Mouse (Mus musculus): Measurements from ENCODE around the gene Zbtb20.

Zbtb20 gene

DNA sequence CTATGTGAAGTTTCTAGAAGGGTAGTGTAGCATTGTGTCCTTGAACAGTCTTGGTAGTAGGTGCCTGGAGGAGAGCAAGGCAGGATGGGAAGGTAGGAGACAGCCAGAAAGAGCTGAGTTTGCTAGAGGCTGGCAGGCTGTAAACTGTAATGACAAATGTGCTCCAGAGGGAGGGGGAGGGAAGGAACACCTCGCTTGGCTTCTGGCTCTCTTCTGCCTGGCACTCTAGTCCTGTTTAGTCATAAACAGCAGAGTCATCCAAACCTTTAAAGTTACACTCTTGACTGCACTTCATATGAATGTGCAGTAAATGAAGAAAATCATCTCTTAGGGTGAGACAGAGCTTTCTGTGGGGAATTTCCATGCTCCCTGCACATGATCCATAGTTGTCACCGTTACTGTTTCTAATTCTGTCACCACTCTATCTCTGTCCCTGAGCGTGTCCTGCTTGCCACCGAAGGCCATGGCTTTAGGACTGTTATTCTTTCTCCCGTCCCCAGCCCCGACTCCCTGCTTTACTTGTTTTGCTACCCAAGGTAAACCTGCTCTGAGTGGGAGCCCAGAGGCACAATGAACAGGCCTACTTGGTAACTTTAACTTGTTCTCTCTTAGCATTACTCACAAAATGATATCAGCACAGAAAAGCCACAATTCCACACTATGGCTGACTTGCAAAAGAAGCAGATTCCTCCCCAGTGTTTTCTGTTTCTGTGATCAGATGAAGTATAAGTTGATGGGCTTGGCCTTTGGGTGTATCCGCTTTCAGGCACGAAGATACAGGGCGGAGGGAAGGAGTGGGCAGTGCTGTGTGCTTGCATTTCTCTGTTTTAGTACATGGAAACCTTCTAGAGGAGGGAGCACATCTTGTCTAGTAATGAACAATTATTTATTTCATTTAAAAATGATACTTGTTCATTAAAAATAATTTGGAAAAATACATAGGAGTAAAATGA lies 427.8 kb downstream of the Zbtb20 start:
- peak; percentile 21 for DNase-seq (ENCODE audit: low spot score)

DNA sequence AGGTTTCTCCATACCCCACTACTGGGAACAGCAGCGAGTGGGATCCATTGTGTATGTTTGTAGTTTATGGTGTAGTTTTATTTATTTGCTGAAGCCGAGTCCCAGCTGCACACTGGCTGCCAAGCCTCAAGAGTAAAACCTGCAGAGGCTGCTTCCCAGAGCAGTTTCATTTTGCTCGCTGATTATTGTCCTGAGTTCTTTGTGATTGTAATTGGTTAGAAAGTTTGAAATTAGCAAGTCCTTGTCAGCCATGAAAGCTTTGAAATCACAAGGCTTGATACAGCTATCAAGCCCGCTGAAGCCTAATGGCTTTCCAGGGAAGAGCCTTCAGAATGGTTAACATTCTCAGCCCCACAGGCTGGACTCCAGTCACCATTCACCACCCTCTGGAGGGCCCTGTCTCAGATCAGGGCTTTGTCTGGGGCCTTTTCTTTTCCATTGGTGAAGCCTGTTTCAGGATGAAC lies 434.3 kb downstream of the Zbtb20 start:
- no peak for DNase-seq (ENCODE audit: low spot score)

DNA sequence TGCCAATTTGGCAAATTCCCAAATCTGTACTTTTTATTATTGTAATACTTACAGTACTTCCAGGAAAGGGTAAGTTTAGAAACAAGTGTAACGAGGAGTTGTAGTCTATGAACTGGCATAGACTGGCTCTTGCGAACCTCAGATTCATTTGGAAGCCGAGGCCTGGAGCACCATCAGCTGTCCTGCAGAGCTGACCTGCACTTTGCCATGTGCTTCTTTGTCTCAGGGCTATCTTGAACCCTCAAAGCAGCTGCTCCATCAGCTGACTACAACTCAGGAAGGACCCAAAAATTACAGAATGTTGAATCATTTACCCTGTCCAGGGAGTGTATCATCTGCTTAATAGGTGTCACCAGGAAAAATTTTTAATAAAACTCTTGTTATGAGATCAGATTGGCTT lies 448.3 kb downstream of the Zbtb20 start:
- DNase-seq (ENCODE audit: low spot score), result no peak

DNA sequence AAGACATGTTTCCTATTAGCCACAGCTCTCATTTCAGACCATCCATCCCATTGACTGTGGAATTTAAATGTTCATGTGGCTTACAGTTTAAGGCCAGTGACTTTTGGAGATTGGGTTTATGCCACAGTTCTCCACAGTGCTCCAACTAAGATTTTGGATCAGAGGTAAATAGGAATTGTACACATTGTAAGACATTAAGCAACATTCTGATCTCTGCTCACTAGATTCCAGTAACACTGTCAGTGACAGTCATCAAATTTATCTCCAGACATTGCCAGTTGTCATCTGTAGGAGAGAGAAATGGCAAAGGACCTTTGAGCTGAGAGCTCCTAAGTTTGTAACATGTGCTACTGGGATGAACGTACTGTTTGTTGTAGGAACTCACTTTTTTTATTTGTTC lies 452.5 kb downstream of the Zbtb20 start:
- no peak for DNase-seq (ENCODE audit: low spot score)

DNA sequence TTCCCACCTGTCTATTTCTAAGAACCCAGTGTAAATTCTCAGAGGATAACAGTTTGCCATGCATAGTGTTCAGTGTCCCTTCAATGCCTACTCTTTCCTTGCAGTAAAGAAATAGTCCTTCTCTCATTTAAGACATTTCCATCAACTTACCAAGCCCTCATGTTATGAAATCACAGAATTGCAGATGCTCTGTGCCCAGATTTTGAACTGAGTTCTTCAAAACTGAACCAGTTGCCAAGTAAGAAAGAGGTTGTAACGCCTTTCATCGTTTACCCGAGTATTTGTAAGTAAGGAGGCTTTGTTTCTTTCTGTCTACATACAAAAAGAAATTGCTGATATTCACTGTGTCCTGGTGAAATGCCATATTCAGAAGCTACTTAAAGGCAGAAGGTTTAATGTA lies 454.5 kb downstream of the Zbtb20 start:
- no peak for DNase-seq (ENCODE audit: low spot score)

DNA sequence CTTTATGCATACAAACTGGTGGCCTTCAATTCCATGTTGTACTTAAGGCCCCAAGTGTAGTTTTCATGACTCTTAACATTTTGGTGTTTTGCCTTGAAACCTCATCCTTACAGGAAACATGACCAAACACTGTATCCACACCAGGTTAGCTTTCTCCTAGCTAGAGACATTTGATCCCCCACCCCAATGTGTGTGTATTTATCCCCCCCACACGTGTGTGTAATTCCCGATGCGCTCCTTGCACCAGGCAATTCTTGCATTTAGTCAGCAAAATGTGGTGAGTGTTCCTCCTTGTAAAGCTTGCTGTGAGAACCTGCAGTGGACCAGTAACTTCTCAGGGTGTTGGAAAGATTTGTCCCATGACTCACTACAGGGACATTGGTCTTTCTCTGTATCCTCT lies 455.8 kb downstream of the Zbtb20 start:
- DNase-seq (ENCODE audit: low spot score), result no peak

DNA sequence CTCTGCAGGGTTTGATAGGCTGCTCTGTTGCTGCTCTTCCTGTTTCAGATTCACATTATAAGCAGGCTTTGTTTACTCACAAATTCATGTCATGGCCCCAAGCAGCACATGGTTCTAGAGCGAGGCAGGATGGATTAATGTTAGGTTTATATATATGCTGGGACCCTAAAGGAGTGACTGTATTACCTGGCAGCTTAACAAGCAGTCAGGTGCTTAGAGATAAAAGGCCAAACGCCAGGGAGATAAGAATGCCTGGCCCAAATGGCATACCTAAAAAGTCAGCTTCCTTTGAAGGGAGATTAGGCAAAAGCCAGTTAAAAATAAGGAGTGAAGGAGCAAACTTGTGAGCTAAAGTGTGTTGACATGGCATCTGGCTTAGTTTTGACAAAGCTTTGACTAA lies 457.1 kb downstream of the Zbtb20 start:
- DNase-seq (ENCODE audit: low spot score), result no peak

DNA sequence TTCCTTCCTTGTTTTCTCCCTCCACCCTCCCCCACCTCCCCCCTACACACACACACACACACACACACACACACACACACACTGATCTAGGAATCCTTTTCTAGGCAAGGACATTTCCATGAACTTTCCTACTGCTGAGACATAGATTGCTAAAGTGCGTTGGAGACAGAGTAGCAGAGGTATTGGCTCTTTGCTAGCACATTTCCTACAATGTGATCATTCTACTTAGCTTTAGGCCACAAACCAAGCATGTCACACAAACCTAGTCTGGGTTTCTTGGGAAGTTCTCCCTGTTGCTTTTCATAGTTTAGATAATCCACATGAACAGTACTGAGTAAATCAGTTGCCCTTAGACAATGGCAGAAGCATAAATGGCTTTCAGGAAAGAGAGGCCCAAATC lies 457.6 kb downstream of the Zbtb20 start:
- no peak for DNase-seq (ENCODE audit: low spot score)

DNA sequence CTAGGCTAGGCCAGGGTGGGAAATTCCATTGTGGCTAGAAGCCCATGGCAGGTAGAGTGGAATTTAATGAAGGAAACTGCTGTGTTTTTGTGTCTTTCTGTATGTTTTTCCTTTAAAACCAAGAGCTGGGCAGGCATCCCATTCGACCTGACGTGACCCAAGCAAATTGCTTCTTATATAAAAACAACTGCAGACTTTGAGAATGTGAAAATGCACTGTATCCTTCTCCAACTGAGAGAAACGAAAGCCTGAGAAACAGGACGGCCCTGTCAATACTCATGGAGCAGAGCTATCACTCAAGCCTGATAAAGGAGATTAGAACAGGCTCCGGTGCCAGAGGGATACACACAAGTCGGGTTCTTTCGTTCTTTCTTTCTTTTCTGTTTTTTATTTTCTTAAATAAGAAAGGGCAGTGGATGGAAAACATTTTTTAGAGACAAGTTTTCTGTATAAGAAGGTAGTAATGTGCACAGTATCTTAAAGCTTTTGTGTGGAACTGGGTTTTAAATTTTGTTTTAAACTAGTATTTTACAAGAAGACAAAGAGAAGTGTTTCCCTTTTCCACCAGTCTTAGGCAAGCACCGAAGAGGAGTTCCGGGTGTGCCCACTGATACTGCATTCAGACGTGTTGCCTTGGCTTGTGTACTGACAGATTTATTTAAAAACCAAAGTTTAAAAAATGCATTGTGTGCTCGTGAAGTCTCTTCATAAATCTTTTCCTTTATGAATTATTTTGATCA lies 458.9 kb downstream of the Zbtb20 start:
- no peak for DNase-seq (ENCODE audit: low spot score)

DNA sequence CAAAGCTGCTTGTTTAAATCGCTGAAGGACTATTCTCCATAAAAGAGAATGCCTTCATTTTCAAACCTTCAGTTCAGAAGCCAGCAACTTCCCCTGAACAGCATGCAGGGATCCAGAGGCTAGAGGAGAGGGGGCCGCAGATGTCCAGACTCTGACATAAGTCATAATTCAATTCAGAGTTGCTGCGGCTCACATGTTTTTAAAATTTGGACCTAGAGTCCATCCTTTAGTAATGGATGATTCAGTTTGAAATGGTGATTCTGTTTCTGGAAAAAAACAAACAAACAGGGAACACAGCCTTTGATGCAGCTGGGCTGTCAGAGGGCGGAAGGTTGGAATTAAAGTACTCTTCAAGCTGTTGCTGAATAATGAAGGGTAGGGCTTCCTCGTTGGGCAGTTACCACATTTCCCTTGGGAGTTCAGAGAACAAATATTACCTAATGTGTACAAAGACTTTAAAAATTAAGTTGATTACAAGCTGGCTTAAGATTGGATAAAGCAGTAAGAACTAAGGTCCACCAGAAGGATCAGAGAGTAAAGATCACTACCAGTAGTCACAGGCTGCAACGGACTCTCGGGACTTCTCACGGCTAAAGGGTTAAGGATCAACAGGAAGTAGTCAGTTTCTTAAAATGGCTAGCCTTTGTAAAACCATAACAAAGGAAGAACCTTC lies 459.6 kb downstream of the Zbtb20 start:
- DNase-seq (ENCODE audit: low spot score), result no peak

DNA sequence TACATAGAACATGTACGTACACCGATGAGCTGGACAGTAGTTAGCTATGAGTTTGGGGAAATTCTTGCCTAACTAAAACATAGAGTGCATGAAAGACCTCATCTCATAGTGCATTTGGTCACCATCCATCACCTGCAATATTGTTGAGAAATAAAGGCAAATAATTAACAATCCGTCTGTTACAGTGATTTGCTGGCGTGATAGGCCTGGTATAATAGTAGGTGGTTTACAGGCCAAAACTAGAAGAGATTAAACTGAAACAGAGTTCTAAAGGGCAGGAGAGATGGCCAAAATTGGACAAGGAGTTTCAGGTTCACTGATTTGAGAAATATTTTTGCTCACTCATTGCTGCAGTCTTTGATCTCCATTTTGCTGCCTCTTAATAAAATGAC lies 460.1 kb downstream of the Zbtb20 start:
- no peak for DNase-seq (ENCODE audit: low spot score)

DNA sequence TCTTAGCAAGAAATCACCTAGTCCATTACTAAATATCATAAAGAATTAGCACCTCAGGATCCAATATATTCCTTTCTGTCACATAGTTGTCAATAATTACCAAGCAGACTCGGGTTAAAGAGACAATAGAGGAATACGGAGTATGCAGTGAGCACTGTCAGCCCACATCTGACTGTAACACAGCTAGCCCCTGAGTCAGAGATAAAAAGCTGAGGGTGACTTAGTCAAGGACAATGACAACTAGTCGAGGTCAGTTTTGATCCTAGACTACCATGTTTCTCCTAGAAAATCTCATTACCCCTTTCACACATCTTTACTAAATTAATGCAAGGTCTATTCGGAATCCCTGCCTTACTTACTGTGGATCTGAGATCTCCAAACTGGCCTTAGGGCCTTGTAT lies 465.0 kb downstream of the Zbtb20 start:
- no peak for DNase-seq (ENCODE audit: low spot score)

DNA sequence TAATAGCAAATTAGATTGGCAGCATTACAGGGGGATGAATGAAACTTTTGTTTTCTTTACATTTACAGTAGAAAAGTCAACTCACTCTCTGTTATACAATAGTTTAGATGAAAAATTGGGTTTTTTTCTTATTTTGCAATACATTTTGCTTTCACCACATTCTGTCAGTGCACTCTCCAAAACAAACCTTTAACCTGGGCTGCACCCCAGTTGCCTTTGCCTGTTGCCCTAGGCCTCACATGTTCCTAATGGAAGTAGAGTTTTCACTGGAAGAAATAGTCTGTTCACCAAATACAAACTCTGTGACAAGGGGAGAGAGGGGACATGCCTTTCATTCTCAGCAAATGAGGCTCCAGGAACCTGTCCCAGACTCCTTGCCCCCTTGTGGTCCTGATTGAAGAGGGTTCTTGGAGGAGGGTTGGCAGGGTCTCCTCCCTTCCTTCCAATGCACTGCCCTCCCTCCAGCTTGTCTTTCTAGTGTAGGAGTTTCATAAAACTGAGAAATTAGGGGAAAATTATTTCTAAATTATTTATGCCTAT lies 466.3 kb downstream of the Zbtb20 start:
- no peak for DNase-seq (ENCODE audit: low spot score)

DNA sequence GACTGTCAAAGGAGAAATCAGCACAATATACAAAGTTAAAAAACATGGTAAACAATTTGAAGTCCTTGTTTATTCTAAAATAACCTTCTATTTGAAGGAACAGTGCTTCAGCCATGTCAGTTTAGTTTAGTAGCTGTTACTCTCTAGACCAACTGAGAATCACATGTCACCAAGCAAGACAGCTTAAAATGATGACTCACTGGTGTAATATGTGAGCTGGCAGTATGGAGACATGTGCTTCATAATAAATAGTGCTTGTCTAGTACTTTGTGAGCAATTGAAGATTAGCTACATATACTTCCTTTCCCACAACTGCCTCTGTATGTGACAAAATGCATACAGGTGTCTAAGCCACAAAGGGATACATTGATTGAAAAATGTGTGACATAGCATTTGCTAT lies 470.4 kb downstream of the Zbtb20 start:
- no peak for DNase-seq (ENCODE audit: low spot score)

DNA sequence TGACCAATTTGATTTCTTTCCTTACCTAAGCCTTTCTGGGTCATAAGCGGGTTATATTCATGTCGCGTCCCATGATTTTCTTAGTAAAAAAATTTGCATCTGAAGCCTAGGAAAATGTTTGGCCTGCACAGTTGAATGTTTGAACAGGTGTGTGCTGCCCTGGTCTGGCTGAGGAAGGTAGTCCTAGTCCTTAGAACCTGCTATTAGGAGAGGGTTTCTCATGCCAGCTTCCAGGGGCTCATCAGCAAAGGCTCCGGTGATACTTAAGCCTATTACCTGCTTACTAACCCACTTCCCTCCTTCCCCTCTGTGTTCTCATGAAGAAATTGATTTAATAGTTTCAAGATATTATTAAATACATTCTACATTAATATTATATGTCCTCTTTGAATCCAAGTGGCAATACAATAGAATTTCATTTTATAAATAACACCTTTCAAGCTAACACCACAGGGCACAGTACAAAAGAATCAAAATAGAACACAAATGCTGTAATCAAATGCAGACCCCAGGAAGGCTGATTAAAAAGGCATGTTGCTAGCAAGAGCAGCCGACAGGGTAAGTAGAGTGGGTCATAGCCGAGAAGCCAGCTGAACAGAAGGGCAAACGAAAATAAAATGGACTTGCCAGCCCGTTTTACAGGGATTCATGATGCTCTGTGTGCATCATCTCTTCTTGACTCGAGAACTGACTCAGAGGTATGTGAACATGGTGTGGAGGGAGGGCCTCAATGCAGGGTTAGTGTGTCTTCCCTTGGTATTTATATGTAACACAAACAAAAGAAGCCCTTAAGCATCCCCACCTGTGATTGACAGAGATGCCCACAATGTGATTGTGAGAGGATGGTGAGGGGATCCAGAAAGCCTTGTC lies 480.3 kb downstream of the Zbtb20 start:
- DNase-seq (ENCODE audit: low spot score), result no peak

DNA sequence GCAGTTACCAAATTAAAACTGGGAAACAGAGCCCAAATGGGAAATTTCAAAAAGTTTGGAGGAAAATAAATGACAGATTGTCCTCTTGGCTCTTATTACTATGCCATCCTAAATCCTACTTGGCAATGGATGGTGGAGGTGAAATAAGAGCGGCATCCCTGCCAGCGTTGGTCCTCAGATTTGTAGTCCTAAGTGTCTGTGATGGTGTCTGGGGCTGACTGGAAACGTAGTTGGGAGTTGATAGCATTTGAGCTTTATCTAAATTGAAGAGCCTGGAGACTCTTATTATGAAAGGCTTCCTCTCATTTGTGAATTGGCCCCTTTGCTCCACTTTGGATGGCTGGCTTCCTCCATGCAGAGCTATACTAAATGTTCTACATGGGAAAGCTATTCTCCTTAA lies 483.9 kb downstream of the Zbtb20 start:
- no peak for DNase-seq (ENCODE audit: low spot score)

DNA sequence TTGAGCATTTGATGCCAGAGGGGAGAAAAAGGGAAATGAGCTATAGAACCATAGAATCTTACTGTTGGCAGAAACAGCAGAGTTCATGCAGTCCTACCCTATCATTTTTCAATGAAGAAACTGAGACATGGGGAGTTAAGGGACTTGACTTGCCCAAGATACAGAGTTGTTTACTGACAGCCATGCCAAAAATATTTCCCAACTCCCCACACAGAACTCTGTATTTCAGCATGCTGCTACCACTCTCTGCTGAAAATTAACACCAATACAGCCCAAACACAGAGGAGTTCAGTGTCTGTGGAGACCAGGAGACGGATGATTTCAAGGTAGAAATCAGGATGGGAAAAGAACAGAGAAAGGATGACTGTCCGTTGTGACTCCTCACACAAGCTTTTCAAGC lies 484.4 kb downstream of the Zbtb20 start:
- no peak for DNase-seq (ENCODE audit: low spot score)

DNA sequence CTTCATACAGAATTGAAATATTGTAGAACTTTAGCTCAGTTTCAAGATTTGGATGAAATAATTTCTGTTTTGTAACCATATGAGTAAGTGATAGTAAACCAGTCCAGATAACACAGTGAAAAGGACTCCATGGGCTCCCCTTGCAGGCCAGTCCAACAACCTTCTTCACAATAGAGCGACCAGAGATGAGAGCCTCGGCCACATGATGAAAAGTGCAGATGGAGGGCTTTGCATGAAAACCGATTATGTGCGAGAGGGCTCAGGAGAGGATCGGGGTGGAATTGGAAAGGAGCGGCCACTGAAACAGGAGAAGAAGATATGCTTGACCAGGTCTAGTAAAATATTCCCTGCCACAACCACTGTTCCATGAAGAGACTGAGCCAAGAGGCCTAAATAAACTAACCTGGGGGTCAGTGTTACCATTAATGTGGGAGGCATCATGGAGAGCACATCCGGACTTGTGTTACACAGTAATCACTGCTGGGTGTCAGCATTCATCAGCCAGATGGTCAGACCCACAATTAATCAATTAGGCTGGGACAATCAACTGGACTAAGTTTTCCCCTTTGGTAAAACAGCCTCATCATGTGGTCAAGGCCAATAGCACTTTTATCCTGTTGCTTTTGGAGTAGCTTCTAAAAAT lies 485.3 kb downstream of the Zbtb20 start:
- DNase-seq (ENCODE audit: low spot score), result no peak

DNA sequence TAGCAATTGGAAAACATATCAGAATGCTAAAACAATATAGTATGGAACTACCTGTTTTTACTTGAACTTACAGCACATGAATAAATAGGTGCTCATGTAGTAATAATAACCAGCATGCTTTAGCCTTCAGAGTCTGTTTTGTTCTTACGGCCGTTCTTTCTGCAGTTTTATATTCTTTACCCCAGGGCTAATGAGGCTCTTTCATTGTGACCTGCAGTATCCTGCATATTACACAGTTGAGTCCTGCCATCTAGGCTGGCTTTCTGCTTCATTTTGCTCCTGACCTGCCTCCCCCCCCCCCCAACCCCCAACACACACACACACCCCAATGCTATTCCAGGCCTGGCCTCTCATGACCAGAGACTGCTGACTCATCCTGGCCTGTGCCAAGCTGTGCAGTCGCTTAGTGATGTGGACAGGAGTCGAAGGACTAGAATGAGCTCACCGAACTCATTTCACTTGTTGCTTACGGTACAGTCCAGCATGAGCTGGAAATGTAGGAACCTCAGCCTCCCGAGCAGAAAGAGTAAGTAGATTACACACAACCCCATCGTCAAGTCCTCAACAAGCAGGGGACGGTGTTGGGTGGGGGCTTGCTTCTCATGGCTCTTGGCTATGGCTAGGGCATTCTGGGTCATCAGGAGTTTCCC lies 487.1 kb downstream of the Zbtb20 start:
- no peak for DNase-seq (ENCODE audit: low spot score)

DNA sequence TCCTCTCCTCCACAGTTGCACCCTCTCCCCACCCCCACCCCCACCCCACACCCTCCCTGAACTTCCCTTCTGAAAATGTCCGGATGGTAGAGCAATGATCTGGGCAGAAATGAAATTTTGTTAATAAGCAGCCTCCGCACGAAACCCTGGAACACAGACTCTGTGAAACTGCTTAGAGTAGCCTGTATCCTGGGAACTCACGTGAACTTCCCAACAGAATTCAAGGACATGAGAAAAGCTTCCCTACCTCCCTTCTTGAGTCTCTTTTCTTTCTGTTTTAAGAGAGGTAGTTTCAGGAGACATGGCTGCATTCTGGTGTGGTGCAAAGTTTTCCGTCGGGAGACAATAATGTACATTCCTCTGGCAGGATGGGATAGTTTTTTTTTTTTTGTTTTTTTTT lies 487.6 kb downstream of the Zbtb20 start:
- DNase-seq (ENCODE audit: low spot score), result no peak

Measured in left cerebral cortex, adult 11 months (tissue).